Mouse (Mus musculus): ENCODE results near the gene Tnrc18. TPM values are rescaled to one million over a fixed set of nuclear protein-coding genes. Genes with fewer than 3 reads are reported as not detected.

Tnrc18 gene
- total RNA-seq, 2 experiments from 2014 or later: 75.6 to 83.8 TPM

DNA sequence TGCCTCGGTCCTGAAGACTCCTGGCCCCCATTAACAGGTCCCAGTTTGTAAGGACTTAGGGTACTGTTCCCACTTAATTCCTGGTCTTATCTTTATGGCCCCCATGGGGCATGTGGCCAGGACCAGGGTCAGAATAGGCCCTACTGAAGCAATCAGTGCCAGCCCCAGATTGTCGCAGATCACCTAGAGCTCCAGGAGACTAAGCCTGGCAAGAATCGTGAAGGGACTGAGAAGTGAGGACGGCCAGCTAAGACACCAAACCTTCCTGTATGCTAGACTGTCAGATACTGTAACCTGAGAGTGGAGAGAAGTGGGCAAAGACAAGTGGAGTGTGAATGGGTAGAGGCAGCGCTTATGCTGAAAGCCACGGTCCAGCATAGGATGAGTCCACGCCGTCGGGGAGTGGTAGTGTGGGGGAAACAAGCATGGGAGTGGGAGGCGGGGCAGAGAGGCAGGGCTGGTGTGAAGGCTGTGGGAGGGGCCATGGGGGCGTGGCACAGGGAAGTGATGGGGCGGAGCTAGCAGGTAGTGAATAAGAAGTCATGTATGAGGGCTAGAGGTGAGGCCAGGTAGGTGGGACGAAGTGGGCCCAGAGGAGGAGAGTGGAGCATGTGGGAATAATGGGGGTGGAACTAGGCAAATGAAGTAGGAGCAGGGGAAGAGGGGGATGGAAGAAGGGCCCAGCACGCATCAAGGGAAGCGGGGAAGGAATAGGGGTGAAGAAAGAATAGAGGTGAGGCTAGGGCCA lies 116.4 kb downstream of the Tnrc18 start:
- intact Hi-C loops (cut with DNase I): no loop called here
- DNase-seq: no peak

DNA sequence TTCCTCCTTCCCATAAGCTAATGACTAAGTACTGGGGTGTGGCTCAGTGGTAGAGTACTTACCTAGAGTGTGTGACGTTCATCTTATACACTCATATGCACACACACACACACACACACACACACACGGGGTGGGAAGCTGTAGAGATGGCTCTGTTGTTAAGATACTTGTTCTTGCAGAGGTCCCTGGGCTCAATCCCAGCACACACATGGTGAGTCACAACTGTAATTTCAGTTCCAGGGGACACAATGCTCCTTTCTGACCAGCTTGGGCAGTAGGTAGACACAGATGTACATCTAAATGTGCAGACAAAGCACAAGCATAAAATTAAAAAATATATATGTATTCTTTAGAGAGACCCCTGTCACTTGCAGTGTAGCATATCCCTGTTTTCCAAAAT lies 119.7 kb downstream of the Tnrc18 start:
- intact Hi-C loops (cut with DNase I): no loop called here
- no peak for DNase-seq

DNA sequence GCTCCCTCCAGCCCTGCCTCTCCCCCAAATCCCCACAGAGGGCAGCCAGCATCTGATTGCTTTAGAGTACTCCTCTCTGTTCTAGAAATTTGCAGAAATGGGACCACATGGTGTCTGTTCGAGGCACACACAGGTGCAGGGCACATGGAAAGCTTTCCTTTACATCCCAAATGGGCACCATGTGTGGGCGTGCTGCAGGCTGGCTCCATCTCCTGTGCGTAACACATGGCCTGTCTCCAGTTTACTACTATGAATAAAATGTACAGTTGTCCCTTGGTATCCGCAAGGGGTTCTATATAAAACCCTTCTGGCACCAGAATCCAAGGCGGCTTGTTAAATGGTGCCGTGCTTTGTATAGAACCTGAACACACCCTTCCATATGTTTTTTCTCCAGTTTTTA lies 120.6 kb downstream of the Tnrc18 start:
- intact Hi-C loops (cut with DNase I): no loop called here
- DNase-seq: no peak

DNA sequence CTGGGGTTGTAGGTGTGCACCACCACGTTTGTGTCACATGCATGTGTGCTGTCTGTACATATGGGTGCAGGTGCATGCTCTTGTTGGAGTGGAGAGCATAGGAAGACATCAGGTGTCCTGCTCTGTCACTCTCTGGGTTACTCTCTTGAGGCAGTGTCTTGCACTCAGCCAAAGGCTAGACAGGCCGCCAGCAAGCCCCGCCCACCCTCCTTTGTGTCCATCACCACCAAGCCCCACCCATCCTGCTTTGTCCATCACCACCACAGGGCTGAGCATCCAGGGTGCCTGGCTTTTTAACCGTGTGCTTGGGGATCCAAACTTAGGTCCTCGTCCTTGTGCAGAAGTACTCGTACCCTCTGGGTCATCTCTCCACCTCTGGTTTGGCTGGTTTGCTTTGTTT lies 121.2 kb downstream of the Tnrc18 start:
- no peak for DNase-seq
- intact Hi-C loops (cut with DNase I): no loop called here

DNA sequence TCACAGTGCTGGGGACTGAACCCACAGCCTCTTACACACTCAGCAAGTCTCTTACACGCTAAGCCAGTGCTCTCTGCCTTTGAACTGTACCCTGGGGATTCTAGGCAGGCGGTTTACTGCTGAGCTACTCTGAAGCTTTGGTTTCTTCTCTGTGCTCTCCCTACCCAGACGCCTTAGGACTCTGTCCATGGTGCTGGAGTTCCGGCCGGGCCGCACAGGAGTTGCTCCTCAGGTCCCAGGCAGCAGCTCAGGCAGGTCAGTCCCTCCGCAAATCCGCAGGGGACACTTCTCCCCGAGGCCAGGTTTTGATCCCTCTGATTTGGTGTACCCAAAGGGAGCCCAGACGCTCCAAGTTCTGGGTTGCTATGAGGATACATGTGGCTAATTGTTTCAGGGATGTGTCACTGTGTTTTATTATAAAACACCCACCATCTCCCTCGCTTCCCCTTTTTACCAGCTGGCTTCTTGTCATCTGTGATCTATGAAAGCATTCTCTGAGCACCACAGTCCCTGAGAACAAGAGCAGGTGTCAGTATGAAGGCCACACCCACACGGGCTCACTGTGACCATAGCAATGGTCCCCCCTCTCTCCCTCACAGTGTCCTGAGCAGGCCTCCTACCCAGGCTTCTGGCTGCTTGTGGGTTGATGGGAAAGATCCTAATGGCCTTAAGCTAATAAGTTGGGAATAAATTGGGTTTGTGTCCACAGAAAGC lies 122.7 kb downstream of the Tnrc18 start:
- intact Hi-C loops (cut with DNase I): no loop called here
- DNase-seq: peak; percentile 51 to 73

DNA sequence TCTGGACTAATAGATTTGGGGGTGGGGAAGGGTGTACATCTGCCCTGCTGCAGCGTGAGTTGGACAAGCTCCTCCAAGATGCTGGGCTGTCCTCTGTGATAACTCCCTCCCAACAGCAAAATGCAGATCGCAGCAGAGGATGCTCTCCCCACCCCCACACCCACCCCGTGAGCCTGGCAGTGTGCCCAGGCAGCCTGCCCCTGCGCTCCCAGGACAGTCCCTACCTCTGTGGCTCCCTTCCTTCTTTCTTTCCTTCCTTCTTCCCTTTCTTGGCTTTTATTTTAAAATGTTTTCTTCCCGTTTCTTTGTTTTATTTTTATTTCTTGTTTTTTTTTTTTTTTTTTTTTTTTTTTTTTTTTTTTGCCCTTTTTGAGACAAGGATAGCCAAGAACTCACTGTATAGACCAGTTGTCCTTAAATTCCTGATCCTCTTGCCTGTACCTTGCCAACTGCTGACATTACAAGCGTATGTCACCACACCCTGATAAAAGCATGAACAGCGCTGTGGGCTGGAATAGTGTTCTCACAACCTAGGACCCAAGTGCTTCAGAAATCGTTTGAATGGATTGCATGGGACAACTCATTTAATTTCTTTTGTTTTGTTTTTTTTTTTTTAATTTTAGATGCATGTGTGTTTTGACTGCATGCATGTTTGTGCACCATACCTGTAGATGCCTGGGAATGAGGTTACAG lies 123.6 kb downstream of the Tnrc18 start:
- DNase-seq: no peak
- intact Hi-C loops (cut with DNase I): no loop called here

DNA sequence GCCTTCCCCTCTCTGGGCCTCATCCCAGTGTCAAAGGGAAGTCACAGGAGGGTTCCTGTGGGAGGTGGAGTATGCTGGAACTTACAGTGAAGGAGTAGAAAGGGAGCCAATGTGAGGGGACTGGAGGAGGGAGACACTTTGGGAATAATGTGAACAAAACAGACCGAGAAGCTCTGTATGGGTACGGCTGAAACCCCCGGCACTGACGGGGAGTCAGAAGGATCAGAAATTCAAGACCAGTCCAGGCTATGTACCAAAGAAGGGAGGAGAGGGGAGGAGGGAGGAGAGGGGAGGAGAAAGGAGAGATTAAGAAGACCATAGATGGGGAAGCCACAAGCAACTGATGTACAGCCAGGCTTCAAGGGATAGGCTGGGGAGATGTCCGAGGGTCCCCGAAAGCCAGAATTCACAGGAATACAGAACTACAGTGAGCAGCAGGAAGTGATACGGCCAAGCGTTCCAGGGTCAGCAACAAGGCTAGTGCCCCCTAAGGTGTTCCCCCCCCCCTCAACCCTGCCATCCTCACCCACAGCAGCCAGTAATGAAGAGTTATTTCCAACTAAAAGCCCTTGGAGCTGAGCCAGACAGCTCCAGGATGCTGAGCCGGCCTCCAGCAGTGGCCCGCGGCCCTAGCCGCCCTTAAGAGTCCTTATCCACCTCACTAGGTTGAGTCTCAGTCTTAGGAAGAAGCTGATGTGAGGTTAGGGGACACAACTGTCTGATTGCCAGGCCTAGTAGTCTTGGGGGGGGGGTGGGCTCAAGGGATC lies 124.3 kb downstream of the Tnrc18 start:
- DNase-seq: no peak
- intact Hi-C loops (cut with DNase I): no loop called here

DNA sequence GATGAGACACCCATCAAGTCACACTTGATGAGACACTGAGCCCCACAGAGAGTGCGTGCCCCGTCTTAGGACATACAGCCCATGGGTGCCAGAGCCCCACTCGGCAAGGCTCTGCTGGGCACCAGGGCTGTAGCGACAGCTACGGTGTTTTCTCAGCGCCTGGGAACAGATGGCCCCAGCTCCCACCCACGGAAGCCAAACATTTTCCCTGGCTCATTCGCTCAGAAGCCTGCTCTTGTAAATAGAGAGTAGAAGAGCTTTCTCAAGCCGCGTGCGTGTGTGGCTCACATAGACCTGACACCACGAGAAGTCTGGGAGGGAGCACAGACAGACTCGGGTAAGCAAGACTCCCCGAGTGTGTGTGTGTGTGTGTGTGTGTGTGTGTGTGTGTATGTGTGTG lies 125.2 kb downstream of the Tnrc18 start, which contains the start of gene Slc29a4:
TSS of gene Slc29a4 (plus strand) at position 265 of the 400 bp plus-strand sequence.
- intact Hi-C loops (cut with DNase I): no loop called here

DNA sequence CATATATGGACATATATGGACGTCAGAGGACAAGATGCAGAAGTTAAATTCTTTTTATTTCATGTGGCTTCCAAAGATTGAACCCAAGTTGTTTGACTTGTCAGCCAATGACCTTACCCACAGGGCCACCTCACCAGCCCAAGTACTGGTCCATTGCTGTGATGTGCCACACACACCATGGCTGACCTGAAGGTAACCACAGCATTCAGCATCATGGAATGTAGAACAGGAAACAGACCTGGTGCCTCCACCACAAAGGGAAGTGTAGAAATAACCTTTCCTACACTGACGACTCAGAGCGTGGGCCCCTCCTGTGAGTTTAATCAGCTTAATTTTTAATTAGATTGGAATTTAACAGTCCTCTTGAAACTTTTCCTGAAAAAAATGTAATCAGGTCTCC lies 127.1 kb downstream of the Tnrc18 start:
- no peak for DNase-seq
- intact Hi-C loops (cut with DNase I): no loop called here

More for the DNA sequence above, 125.2 kb downstream of the Tnrc18 start, which contains the start of gene Slc29a4:
- no peak for DNase-seq

DNA sequence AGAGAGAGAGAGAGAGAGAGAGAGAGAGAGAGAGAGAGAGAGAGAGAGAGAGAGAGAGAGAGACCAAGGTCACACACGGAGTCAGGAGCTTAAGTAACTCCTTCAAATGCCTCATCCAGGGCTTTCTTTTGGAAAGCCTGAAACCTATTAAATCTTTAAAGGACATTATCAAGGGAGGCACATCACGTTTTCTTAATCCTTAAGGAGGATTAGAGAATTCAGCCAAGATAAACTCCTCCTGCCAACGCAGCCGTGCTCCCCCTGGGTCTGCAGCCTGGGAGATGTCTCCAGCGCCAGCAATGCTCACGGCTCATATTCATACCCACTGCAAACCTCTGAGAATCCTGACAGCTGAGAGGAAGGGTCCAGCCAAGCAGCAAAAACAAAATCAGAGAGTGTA lies 128.6 kb downstream of the Tnrc18 start:
- intact Hi-C loops (cut with DNase I): no loop called here
- DNase-seq: no peak

DNA sequence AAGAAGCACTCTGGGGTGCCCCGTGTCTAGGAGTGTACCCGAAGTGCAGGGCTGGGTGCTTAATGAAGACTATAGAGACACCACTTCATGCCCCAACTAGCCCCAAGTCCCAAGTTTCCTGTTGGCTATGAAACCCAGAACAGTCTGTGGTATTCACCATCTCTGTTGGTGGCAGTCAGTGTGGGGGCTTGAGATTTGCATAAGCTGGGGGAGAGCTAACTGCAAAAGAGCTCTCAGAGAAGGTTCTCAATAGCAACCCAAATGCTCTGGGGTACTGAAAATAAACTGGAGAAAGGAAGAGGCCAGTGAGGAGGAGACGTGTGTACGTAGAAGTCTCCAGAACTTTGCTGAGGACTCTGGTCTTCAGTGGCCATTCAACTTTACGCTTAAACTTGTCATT lies 134.9 kb downstream of the Tnrc18 start:
- DNase-seq: no peak
- intact Hi-C loops (cut with DNase I): no loop called here

DNA sequence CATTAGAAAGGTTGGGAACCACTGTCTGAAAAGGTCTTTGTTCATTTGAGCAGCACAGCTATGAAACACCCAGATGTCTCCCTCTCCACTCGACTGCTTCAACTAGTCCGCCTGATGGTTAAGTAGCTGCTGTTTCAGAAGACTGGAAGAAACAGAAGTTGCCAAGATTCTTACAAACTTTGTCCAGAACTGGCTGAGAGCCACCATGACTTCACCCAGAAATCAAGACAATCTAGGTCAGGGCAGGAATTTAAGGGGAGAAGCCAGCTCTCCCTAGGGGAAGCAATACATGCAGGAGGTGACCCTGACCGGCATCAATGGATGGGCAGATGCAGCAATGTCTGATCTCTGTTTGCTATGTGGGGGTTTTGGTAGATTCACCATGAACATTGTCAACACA lies 135.6 kb downstream of the Tnrc18 start:
- DNase-seq: no peak
- intact Hi-C loops (cut with DNase I): no loop called here

DNA sequence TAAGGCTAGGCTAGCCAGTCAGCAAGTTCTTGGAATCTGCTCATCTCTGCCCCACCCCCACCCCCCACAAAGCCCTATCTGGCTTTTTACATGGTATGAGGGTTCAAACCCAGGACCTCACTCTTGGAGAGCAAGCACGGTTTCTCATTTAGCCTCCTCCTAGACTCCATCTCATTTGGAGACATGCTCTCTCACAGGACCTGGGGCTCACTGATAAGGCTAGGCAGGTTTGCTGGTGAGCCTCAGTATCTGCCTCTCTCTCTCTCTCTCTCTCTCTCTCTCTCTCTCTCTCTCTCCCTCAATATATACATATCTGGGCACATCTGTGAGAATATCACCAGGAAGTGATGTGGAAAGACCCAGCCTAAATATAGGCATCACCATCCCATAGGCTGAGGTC lies 138.4 kb downstream of the Tnrc18 start:
- intact Hi-C loops (cut with DNase I): loop anchor here (5.0 kb wide), 1 partner anchor 38 kb away; no protein-coding TSS in a partner anchor

DNA sequence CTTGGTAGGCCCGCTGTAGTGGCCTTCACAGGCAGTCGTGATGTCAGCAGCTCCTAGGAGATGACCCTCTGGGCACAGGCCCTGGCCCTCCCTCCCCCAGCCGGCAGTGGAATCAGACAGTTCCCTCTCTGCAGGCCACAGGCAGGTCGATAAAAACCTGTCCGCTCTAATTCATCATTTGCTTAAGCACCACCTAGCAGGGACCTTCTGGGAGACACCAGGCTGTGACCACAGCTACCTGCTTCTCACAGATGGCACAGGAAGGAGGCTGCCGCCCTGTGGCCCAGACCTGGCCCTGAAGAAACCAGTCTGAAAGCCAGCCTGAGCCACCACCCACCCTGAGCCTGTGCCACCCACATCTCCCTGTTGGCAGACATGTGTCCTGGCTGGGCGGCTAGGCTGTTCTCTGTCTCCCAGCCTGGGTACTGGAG lies 139.3 kb downstream of the Tnrc18 start:
- intact Hi-C loops (cut with DNase I): loop anchor here (5.0 kb wide), 1 partner anchor 39 kb away; no protein-coding TSS in a partner anchor
- DNase-seq: no peak

More for the DNA sequence above, 138.4 kb downstream of the Tnrc18 start:
- DNase-seq: no peak

Other genes with a start within 250 kb of the Tnrc18 start
- under 1 TPM in 1 of 2 experiments, not detected in 1; 0.41 TPM for gene Mmd2, start 208.9 kb downstream of the Tnrc18 start, total RNA-seq (2021)
- gene Wipi2, start 190.0 kb downstream of the Tnrc18 start, total RNA-seq (2021): 10 to 100 TPM; 36.1 TPM
- gene Slc29a4, start 125.2 kb downstream of the Tnrc18 start, total RNA-seq (2021): under 1 TPM; 0.63 to 0.69 TPM
- gene Fbxl18, start 77.8 kb upstream of the Tnrc18 start, total RNA-seq (2021): 1 to 10 TPM; 7.1 to 7.7 TPM
- gene Actb, start 89.1 kb upstream of the Tnrc18 start, total RNA-seq (2021): 1,000 to 10,000 TPM; 1,025 to 1,358 TPM
- 10 to 100 TPM; 47.3 to 68.9 TPM for gene Fscn1, start 142.7 kb upstream of the Tnrc18 start, total RNA-seq (2021)

Data from heart, postnatal 14 days (tissue).